Mouse (Mus musculus): ENCODE results near the gene Angptl4. TPM values are rescaled to one million over a fixed set of nuclear protein-coding genes. Genes with fewer than 3 reads are reported as not detected.

Gene Angptl4
- total and polyA plus RNA-seq, 3 experiments, result 6.3 to 12.2 (median 8.0) TPM

GRCm38 (mm10) chr17:33807181-33807888 lies 25.7 kb upstream of the Angptl4 start:
- Histone ChIP-seq H3K4me3 (replicated peaks in 1 of 3; ENCODE audit: low read depth in 2 of 3, low read length in 2 of 3, poor library complexity in 1 of 3) (no peak overlapping the region), H3K36me3 (replicated peaks in 1 of 2; ENCODE audit: control insufficient read depth in 1 of 2, insufficient read depth in 1 of 2, low read length in 1 of 2) (no peaks in the 10 kb centered on the region), H3K27ac (ENCODE audit: insufficient read depth, low read depth) (no peak overlapping the region), H3K4me1 (ENCODE audit: control insufficient read depth in 1 of 2, insufficient read depth in 2 of 2) (peaks cover 8 to 11% of the 10 kb centered on the region in 2 experiments), H3K79me2 (replicated peaks; ENCODE audit: control insufficient read depth, extremely low read depth, insufficient read depth, poor library complexity, severe bottlenecking) (no peaks in the 10 kb centered on the region), H3K9ac (ENCODE audit: insufficient read depth, low read depth) (no peak overlapping the region), H3K9me3 (replicated peaks; ENCODE audit: low read length) (no peaks in the 10 kb centered on the region), H3K27me3 (replicated peaks) (peaks cover 7% of the 10 kb centered on the region), H3K4me2 (ENCODE audit: insufficient read depth, low read depth, poor library complexity, severe bottlenecking) (no peak overlapping the region)
- DNase-seq (ENCODE audit: extremely low read depth), result no peak
- in situ Hi-C loops (cut with MboI; ENCODE audit: low pct_ligation_motif_present, low pct_unique_long_range_greater_than_20kb, low sequenced_read_pairs), result loop anchor here (10.0 kb wide), 1 partner anchor 363 kb away; no protein-coding TSS in a partner anchor
- TF ChIP-seq MAZ (IDR thresholded peaks at IDR 0.05; ENCODE audit: low read depth, low read length), result no peak
- no peak for TF ChIP-seq ETS1 (conservative IDR thresholded peaks at IDR 0.05; ENCODE audit: low read depth, low read length)
- TF ChIP-seq RCOR1 (conservative IDR thresholded peaks at IDR 0.05; ENCODE audit: low read depth, low read length), result no peak
- no peak for TF ChIP-seq IRF4 (IDR thresholded peaks at IDR 0.05; ENCODE audit: low read depth, low read length)
- TF ChIP-seq USF2 (conservative IDR thresholded peaks at IDR 0.05; ENCODE audit: low read depth, low read length), result no peak
- TF ChIP-seq MEF2A (IDR thresholded peaks at IDR 0.05; ENCODE audit: borderline replicate concordance, low read depth, low read length), result no peak
- TF ChIP-seq JUN (IDR thresholded peaks at IDR 0.05; ENCODE audit: insufficient read depth, low read depth, low read length), result no peak
- no peak for TF ChIP-seq MYC (IDR thresholded peaks at IDR 0.05; ENCODE audit: low read depth, low read length)
- TF ChIP-seq MAFK (IDR thresholded peaks at IDR 0.05; ENCODE audit: insufficient replicate concordance, low read length), result no peak
- no peak for TF ChIP-seq RAD21 (IDR thresholded peaks at IDR 0.05; ENCODE audit: low read depth, low read length)
- TF ChIP-seq NELFE (IDR thresholded peaks at IDR 0.05; ENCODE audit: low read depth, low read length), result no peak
- TF ChIP-seq POLR2A (IDR thresholded peaks at IDR 0.05; ENCODE audit: low read depth, low read length), result no peak
- TF ChIP-seq EP300 (IDR thresholded peaks at IDR 0.05; ENCODE audit: low read length), result no peak
- dilution Hi-C loops (cut with MboI; ENCODE audit: extremely low pct_ligation_motif_present, extremely low pct_unique_long_range_greater_than_20kb, low sequenced_read_pairs), result no loop called here

- Histone ChIP-seq H3K4me2 (ENCODE audit: insufficient read depth, low read depth, poor library complexity, severe bottlenecking) (no peak overlapping the region), H3K4me3 (replicated peaks in 1 of 3; ENCODE audit: low read depth in 2 of 3, low read length in 2 of 3, poor library complexity in 1 of 3) (no peak overlapping the region), H3K27ac (ENCODE audit: insufficient read depth, low read depth) (no peak overlapping the region), H3K9me3 (replicated peaks; ENCODE audit: low read length) (no peaks in the 10 kb centered on the region), H3K79me2 (replicated peaks; ENCODE audit: control insufficient read depth, extremely low read depth, insufficient read depth, poor library complexity, severe bottlenecking) (no peaks in the 10 kb centered on the region), H3K9ac (ENCODE audit: insufficient read depth, low read depth) (no peak overlapping the region), H3K36me3 (replicated peaks in 1 of 2; ENCODE audit: control insufficient read depth in 1 of 2, insufficient read depth in 1 of 2, low read length in 1 of 2) (no peaks in the 10 kb centered on the region), H3K27me3 (replicated peaks) (peaks cover 7% of the 10 kb centered on the region), H3K4me1 (ENCODE audit: control insufficient read depth in 1 of 2, insufficient read depth in 2 of 2) (peaks cover 6 to 8% of the 10 kb centered on the region in 2 experiments)
- DNase-seq (ENCODE audit: extremely low read depth), result no peak
- dilution Hi-C loops (cut with MboI; ENCODE audit: extremely low pct_ligation_motif_present, extremely low pct_unique_long_range_greater_than_20kb, low sequenced_read_pairs), result no loop called here
- in situ Hi-C loops (cut with MboI; ENCODE audit: low pct_ligation_motif_present, low pct_unique_long_range_greater_than_20kb, low sequenced_read_pairs), result loop anchor here (10.0 kb wide), 1 partner anchor 360 kb away; no protein-coding TSS in a partner anchor
- no peak for TF ChIP-seq RCOR1 (conservative IDR thresholded peaks at IDR 0.05; ENCODE audit: low read depth, low read length)
- TF ChIP-seq PAX5 (IDR thresholded peaks at IDR 0.05; ENCODE audit: low read length), result no peak
- no peak for TF ChIP-seq CHD1 (IDR thresholded peaks at IDR 0.05; ENCODE audit: low read depth, low read length)
- no peak for TF ChIP-seq TBP (conservative IDR thresholded peaks at IDR 0.05; ENCODE audit: low read depth, low read length)
- TF ChIP-seq RAD21 (IDR thresholded peaks at IDR 0.05; ENCODE audit: low read depth, low read length), result no peak
- no peak for TF ChIP-seq USF2 (conservative IDR thresholded peaks at IDR 0.05; ENCODE audit: low read depth, low read length)
- no peak for TF ChIP-seq ZNF384 (IDR thresholded peaks at IDR 0.05; ENCODE audit: low read depth, low read length)
- no peak for TF ChIP-seq JUND (conservative IDR thresholded peaks at IDR 0.05; ENCODE audit: low read depth, low read length)
- TF ChIP-seq MYC (IDR thresholded peaks at IDR 0.05; ENCODE audit: low read depth, low read length), result no peak
- no peak for TF ChIP-seq EP300 (IDR thresholded peaks at IDR 0.05; ENCODE audit: low read length)
- no peak for TF ChIP-seq ETS1 (conservative IDR thresholded peaks at IDR 0.05; ENCODE audit: low read depth, low read length)
- no peak for TF ChIP-seq NELFE (IDR thresholded peaks at IDR 0.05; ENCODE audit: low read depth, low read length)
- TF ChIP-seq E2F4 (IDR thresholded peaks at IDR 0.05; ENCODE audit: insufficient replicate concordance, low read depth, low read length), result no peak
Measured at GRCm38 (mm10) chr17:33804745-33805144, 23.1 kb upstream of the Angptl4 start.
